Mouse (Mus musculus) bone marrow, adult 2 months (tissue): ENCODE measurements around the gene Alkal2.

ENCODE experiments used
- CTCF ChIP-seq: fragments of 200-500 bp; IDR thresholded peaks from 2 replicates; pipeline ENCODE4 v1.5.1; 2011; ENCODE audit warnings: low read length, control low read depth; ENCODE audit not compliant: control insufficient read depth, insufficient read depth
- POLR2A ChIP-seq: fragments of 200-500 bp; IDR thresholded peaks from 2 replicates; pipeline ENCODE4 v1.6.1; 2011; ENCODE audit warnings: low read depth, mild to moderate bottlenecking, control low read depth, low read length, borderline replicate concordance; ENCODE audit not compliant: control insufficient read depth

GRCm38 (mm10) chr12:30890067-30890466, 5.9 kb downstream of the Alkal2 start:
- 0 out of 2 replicates have a peak, but pooled peaks have one; percentile 25 for TF ChIP-seq CTCF
- TF ChIP-seq POLR2A = no peak
